Mouse (Mus musculus): ENCODE measurements at regions not wholly inside any gene's neighbourhood (a gene's known extent, or its start where the extent isn't known, plus 50 kb on each side); places are given as distances from the start of the nearest gene placed in this dataset.

- peak in 1 of 2 experiments; percentile 14 for DNase-seq (ENCODE audit: low spot score in 2 of 2)
- intact Hi-C loops (cut with DNase I), result no loop called here
These were observed 50.5 kb upstream of the Ppara start for GRCm38 (mm10) chr15:85684164-85684708.

GRCm38 (mm10) chr15:85684875-85685274 lies 49.9 kb upstream of the Ppara start:
- intact Hi-C loops (cut with DNase I), result no loop called here
- no peak for DNase-seq (ENCODE audit: low spot score in 2 of 2)

Data from left cerebral cortex, postnatal 25 days (tissue).